Mouse (Mus musculus): ENCODE data around the gene Gm37240. TPM values are rescaled to one million over a fixed set of nuclear protein-coding genes. Genes with fewer than 3 reads are reported as not detected.
A peak's percentile ranks its signal among the peaks of the same experiment; 100 is the strongest.

Gene Gm37240
- polyA plus RNA-seq, 2 experiments from 2014 or later: 3.6 to 5.5 TPM

- ATAC-seq: no peak
These were observed 1403.0 kb downstream of the Gm37240 start for GRCm38 (mm10) chr3:84484333-84484732.

GRCm38 (mm10) chr3:84482121-84482520 is 1405.2 kb downstream of the Gm37240 start:
- no peak for ATAC-seq

- ATAC-seq: no peak
These were observed 1406.2 kb downstream of the Gm37240 start for GRCm38 (mm10) chr3:84481104-84481503.

- peak; percentile 63 for ATAC-seq
These were observed 1407.1 kb downstream of the Gm37240 start, which contains the start of gene Fhdc1 for GRCm38 (mm10) chr3:84480006-84480897. TSS of gene Fhdc1 (minus strand) at chr3:84480429.

GRCm38 (mm10) chr3:84479293-84480005 is 1407.9 kb downstream of the Gm37240 start:
- ATAC-seq: peak; percentile 15

- ATAC-seq: no peak
These were observed 1408.4 kb downstream of the Gm37240 start for GRCm38 (mm10) chr3:84478896-84479292.

- no peak for ATAC-seq
These were observed 1409.1 kb downstream of the Gm37240 start for GRCm38 (mm10) chr3:84478195-84478594.

GRCm38 (mm10) chr3:84477498-84477897 is 1409.8 kb downstream of the Gm37240 start:
- ATAC-seq: peak; percentile 30

- no peak for ATAC-seq
These were observed 1412.1 kb downstream of the Gm37240 start for GRCm38 (mm10) chr3:84474981-84475775.

GRCm38 (mm10) chr3:84474398-84474797 is 1412.9 kb downstream of the Gm37240 start:
- no peak for ATAC-seq

GRCm38 (mm10) chr3:84472955-84473354 is 1414.4 kb downstream of the Gm37240 start:
- no peak for ATAC-seq

GRCm38 (mm10) chr3:84472527-84472926 is 1414.8 kb downstream of the Gm37240 start:
- ATAC-seq: no peak

- ATAC-seq: no peak
These were observed 1416.2 kb downstream of the Gm37240 start for GRCm38 (mm10) chr3:84471146-84471545.

GRCm38 (mm10) chr3:84468111-84468453 is 1419.2 kb downstream of the Gm37240 start:
- ATAC-seq: no peak

GRCm38 (mm10) chr3:84467419-84468110 is 1419.8 kb downstream of the Gm37240 start:
- no peak for ATAC-seq

- ATAC-seq: no peak
These were observed 1421.4 kb downstream of the Gm37240 start for GRCm38 (mm10) chr3:84465822-84466500.

- ATAC-seq: no peak
These were observed 1425.6 kb downstream of the Gm37240 start for GRCm38 (mm10) chr3:84461687-84462086.

- peak; percentile 53 for ATAC-seq
These were observed 1426.4 kb downstream of the Gm37240 start for GRCm38 (mm10) chr3:84460952-84461351.

GRCm38 (mm10) chr3:84460499-84460898 is 1426.8 kb downstream of the Gm37240 start:
- ATAC-seq: peak; percentile 17

- no peak for ATAC-seq
These were observed 1431.4 kb downstream of the Gm37240 start for GRCm38 (mm10) chr3:84455733-84456417.

- ATAC-seq: no peak
These were observed 1436.7 kb downstream of the Gm37240 start for GRCm38 (mm10) chr3:84450651-84451050.

All from CD4-positive, CD25-positive, alpha-beta regulatory T cell, adult 4 months (primary cell).